Mouse (Mus musculus) myocyte (in vitro differentiated cells): ENCODE measurements around the gene Actn4. TPM values are rescaled to one million over a fixed set of nuclear protein-coding genes. Genes with fewer than 3 reads are reported as not detected.
A peak's percentile ranks its signal among the peaks of the same experiment; 100 is the strongest.
"Not testable (repeated sequence)": the region's sequence is repeated elsewhere in the genome, so short reads cannot be mapped to it uniquely, and the experiment has no call there.

ENCODE experiments used
- H3K27me3 ChIP-seq: one replicate; pipeline ENCODE4 v1.6.1; 2011; ENCODE audit not compliant: control insufficient read depth, insufficient read depth, insufficient read length
- H3K36me3 ChIP-seq: one replicate; pipeline ENCODE4 v1.6.1; 2011; ENCODE audit not compliant: control insufficient read depth, insufficient read depth
- H3K4me2 ChIP-seq: one replicate; pipeline ENCODE4 v1.6.1; 2011; ENCODE audit warnings: low read depth, control low read depth
- H3K4me3 ChIP-seq: one replicate; pipeline ENCODE4 v1.5.1; 2011; ENCODE audit warnings: mild to moderate bottlenecking, control low read depth, moderate library complexity
- H3K79me2 ChIP-seq: one replicate; pipeline ENCODE4 v1.6.1; 2011; ENCODE audit not compliant: control insufficient read depth, insufficient read depth
- H3ac ChIP-seq: one replicate; pipeline ENCODE4 v1.6.1; 2011; ENCODE audit not compliant: control insufficient read depth, insufficient read length
- CEBPB ChIP-seq: IDR thresholded peaks from 2 replicates; pipeline ENCODE4 v1.6.1; 2011; ENCODE audit warnings: mild to moderate bottlenecking, moderate library complexity; ENCODE audit not compliant: poor library complexity, insufficient read depth, severe bottlenecking
- E2F4 ChIP-seq: IDR thresholded peaks from one replicate; pipeline ENCODE4 v1.6.1; 2011; ENCODE audit warnings: mild to moderate bottlenecking, control low read depth, moderate library complexity; ENCODE audit not compliant: insufficient read depth
- MAX ChIP-seq: IDR thresholded peaks from one replicate; pipeline ENCODE4 v1.6.1; 2011; ENCODE audit warnings: low read depth, mild to moderate bottlenecking, control low read depth
- MYOD1 ChIP-seq, 3 experiments: IDR thresholded peaks; one replicate each; pipeline ENCODE4 v1.6.1; 2011; ENCODE audit warnings: control low read depth in 2 of 3, low read depth in 2 of 3, mild to moderate bottlenecking in 2 of 3, moderate library complexity in 1 of 3; ENCODE audit not compliant: insufficient read length in 2 of 3, control insufficient read depth in 1 of 3
- MYOG ChIP-seq, 3 experiments: IDR thresholded peaks; one replicate each; pipeline ENCODE4 v1.6.1; 2011; ENCODE audit warnings: control low read depth in 2 of 3, low read depth in 2 of 3, mild to moderate bottlenecking in 2 of 3; ENCODE audit not compliant: insufficient read length in 2 of 3, control insufficient read depth in 1 of 3, insufficient read depth in 1 of 3
- POLR2A ChIP-seq: IDR thresholded peaks from one replicate; pipeline ENCODE4 v1.6.1; 2011; ENCODE audit warnings: low read depth, mild to moderate bottlenecking, control low read depth, moderate library complexity; ENCODE audit not compliant: insufficient read length
- POLR2AphosphoS2 ChIP-seq: IDR thresholded peaks from one replicate; pipeline ENCODE4 v1.6.1; 2011; ENCODE audit warnings: low read depth, control low read depth; ENCODE audit not compliant: insufficient read length
- REST ChIP-seq: IDR thresholded peaks from one replicate; pipeline ENCODE4 v1.6.1; 2011; ENCODE audit warnings: mild to moderate bottlenecking, control low read depth, moderate library complexity; ENCODE audit not compliant: insufficient read depth, insufficient read length
- SRF ChIP-seq: IDR thresholded peaks from one replicate; pipeline ENCODE4 v1.6.1; 2011; ENCODE audit warnings: low read depth; ENCODE audit not compliant: control insufficient read depth, insufficient read length
- TCF12 ChIP-seq: IDR thresholded peaks from one replicate; pipeline ENCODE4 v1.6.1; 2011; ENCODE audit warnings: mild to moderate bottlenecking, control low read depth; ENCODE audit not compliant: poor library complexity, insufficient read depth, severe bottlenecking
- TCF3 ChIP-seq: IDR thresholded peaks from one replicate; pipeline ENCODE4 v1.6.1; 2011; ENCODE audit warnings: low read depth, control low read depth; ENCODE audit not compliant: insufficient read length
- USF1 ChIP-seq: IDR thresholded peaks from one replicate; pipeline ENCODE4 v1.6.1; 2011; ENCODE audit warnings: low read depth, mild to moderate bottlenecking, control low read depth, moderate library complexity
- polyA plus RNA-seq: library from polyadenylated mRNA; unstranded; fragments of >200 nt; fragmentation: generic; extraction: Trizol; gene quantifications from one replicate; pipeline ENCODE4 v1.2.1, GENCODE M21; 2012; ENCODE audit warnings: missing spikeins

The Actn4 gene
- polyA plus RNA-seq, 1 experiment: 270 TPM

DNA sequence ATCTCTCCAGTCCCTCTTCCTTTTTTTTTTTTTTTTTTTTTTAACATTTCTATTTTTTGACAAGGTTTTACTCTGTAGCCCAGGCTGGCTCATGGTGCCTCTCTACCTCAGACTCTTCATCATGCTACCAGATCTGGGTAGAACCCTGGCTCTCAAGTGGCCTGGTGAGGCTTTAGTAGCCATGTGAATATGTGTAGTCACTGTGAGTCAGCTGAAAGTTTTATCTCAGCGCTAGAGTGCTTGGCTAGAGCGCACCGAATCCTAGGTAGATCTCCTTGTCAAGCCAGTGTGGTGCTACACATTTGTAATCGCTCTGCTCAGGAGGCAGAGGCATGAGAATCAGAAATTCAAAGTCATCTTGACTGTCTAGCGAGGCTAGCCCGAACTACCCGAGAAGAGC is 85.0 kb downstream of the Actn4 start:
- H3K27me3 ChIP-seq: no peaks in the 10 kb centered on the region
- no peak overlapping the region for H3K4me3 ChIP-seq
- H3ac ChIP-seq: no peak overlapping the region
- H3K4me2 ChIP-seq: no peak overlapping the region
- no peaks in the 10 kb centered on the region for H3K36me3 ChIP-seq
- H3K79me2 ChIP-seq: no peaks in the 10 kb centered on the region
- no peak for TF ChIP-seq CEBPB
- no peak for TF ChIP-seq E2F4
- no peak for TF ChIP-seq SRF
- no peak for TF ChIP-seq USF1
- no peak for TF ChIP-seq MYOG (IDR thresholded peaks at IDR 0.05; ENCODE audit: control insufficient read depth in 1 of 3, insufficient read depth in 1 of 3, insufficient read length in 2 of 3, low read depth in 2 of 3)
- TF ChIP-seq POLR2AphosphoS2: no peak
- no peak for TF ChIP-seq TCF12
- TF ChIP-seq MYOD1 (IDR thresholded peaks at IDR 0.05; ENCODE audit: control insufficient read depth in 1 of 3, insufficient read length in 2 of 3, low read depth in 2 of 3): no peak
- TF ChIP-seq MAX: no peak
- no peak for TF ChIP-seq TCF3
- no peak for TF ChIP-seq REST
- no peak for TF ChIP-seq POLR2A

DNA sequence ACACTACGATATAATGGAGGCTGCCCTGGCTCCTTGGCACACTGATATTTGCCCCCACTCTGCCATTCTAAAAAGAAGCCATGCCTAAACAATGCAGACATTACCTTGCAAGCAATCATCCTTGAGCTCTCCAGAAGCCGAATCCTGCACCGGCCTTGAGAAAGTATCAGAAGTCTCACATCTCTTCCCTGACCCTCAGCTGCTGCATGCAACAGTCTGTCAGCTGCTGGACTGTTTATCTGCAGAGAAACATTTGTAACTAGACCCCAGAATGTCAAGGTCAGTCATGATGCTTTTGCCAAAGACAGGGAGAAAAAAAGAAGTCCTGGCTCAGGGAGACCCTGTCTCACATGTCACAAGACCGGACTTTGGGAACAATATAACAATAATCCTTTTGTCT is 86.0 kb downstream of the Actn4 start:
- TF ChIP-seq E2F4: no peak
- no peak for TF ChIP-seq TCF3
- peak in 2 of 3 experiments; percentile 10 to 45 for TF ChIP-seq MYOG (IDR thresholded peaks at IDR 0.05; ENCODE audit: control insufficient read depth in 1 of 3, insufficient read depth in 1 of 3, insufficient read length in 2 of 3, low read depth in 2 of 3)
- TF ChIP-seq MYOD1 (IDR thresholded peaks at IDR 0.05; ENCODE audit: control insufficient read depth in 1 of 3, insufficient read length in 2 of 3, low read depth in 2 of 3): peak in 2 of 3 experiments; percentile 47 to 55
- TF ChIP-seq TCF12: no peak
- Histone ChIP-seq H3K36me3 (no peaks in the 10 kb centered on the region), H3K79me2 (no peaks in the 10 kb centered on the region), H3K4me3 (no peak overlapping the region), H3K27me3 (no peaks in the 10 kb centered on the region), H3ac (no peak overlapping the region), H3K4me2 (no peak overlapping the region)

DNA sequence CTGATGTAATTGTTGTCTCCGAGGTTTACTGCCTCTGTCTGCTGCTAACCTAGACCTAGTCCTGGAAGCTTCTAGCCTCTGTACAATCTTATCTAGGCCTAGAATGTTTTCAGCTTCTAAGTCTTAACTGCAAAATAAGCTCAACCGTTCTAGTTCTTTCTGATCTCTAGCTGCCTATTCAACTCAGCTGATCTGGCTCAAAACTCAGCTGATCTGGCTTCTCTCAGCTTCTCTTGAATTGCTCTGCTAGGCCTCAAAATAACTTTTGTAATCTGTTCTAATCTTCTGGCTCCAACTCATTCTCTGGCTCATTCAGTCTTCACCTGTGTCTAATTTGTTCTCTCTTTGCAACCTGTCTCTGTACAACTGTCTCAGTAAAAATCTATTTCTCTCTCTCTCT is 87.6 kb downstream of the Actn4 start:
- Histone ChIP-seq H3ac (no peak overlapping the region), H3K79me2 (no peaks in the 10 kb centered on the region), H3K4me3 (no peak overlapping the region), H3K4me2 (no peak overlapping the region), H3K36me3 (no peaks in the 10 kb centered on the region), H3K27me3 (no peaks in the 10 kb centered on the region)
- TF ChIP-seq TCF3: no peak
- TF ChIP-seq USF1: no peak
- no peak for TF ChIP-seq REST
- no peak for TF ChIP-seq SRF
- no peak for TF ChIP-seq POLR2A
- no peak for TF ChIP-seq MYOD1 (IDR thresholded peaks at IDR 0.05; ENCODE audit: control insufficient read depth in 1 of 3, insufficient read length in 2 of 3, low read depth in 2 of 3)
- no peak for TF ChIP-seq CEBPB
- no peak for TF ChIP-seq MAX
- no peak for TF ChIP-seq TCF12
- no peak for TF ChIP-seq MYOG (IDR thresholded peaks at IDR 0.05; ENCODE audit: control insufficient read depth in 1 of 3, insufficient read depth in 1 of 3, insufficient read length in 2 of 3, low read depth in 2 of 3)
- TF ChIP-seq POLR2AphosphoS2: no peak
- TF ChIP-seq E2F4: no peak

DNA sequence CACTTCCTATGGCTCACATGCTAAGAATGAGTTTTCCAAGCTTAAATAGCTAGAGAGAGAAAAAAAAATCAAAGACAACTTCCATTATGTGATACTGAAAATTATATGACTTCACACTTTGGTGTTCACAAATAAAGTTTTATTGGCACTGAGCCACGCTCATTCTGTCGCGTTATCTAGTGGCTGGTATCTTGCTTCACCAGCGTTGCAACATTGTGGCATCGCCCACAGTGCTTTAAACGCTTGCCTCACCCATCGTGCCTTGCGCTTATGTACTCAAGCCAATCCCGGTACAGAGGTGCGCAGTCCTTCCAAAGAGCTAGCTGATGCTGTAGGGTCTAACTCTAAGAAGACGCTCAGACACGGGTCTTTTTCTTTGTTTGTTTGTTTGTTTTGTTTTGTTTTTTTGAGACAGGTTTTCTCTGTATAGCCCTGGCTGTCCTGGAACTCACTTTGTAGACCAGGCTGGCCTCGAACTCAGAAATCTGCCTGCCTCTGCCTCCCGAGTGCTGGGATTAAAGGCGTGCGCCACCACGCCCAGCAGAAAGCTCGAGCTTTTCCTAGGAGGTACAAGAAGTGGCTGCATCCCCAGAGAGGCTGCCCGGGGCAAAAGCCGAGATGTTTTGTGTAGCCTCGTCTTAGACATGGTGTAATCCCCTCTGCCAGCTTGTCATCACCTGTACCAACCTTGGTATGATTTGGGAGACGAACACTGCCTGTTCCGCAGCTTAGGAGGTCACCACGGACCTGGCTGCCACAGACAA is 91.1 kb downstream of the Actn4 start:
- Histone ChIP-seq H3K79me2 (no peaks in the 10 kb centered on the region), H3K4me2 (no peak overlapping the region), H3K4me3 (no peak overlapping the region), H3K36me3 (no peaks in the 10 kb centered on the region), H3K27me3 (no peaks in the 10 kb centered on the region), H3ac (no peak overlapping the region)
- no peak for TF ChIP-seq SRF

DNA sequence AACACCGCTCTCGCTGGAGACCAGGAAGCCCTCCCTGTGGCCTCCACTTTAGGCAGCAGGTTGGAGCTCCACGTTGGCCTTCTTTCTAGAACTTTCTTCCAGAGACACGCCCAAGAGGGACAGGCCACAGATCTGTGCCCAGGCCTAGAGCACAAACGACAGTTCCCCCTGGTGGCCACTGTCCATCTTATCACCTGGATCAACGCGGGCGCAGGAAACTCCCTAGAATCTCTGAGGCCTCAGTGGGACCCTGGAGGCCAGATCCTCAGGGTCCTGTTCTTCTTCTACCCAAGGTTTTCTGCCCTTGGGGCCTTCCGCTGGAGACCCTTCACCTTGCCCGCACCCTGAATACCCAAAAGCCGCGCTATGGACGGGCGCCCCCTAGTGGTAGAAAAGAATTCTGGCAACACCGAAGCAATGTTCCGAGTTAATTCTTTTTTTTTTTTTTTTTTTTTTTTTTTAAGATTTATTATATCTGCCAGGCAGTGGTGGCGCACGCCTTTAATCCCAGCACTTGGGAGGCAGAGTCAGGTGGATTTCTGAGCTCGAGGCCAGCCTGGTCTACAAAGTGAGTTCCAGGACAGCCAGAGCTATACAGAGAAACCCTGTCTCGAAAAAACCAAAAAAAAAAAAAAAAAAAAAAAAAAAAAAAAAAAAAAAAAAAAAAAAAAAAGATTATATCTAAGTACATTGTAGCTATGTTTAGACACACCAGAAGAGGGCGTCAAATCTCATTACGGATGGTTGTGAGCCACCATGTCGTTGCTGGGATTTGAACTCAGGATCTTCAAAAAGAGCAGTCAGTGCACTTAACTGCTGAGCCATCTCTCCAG is 94.4 kb downstream of the Actn4 start:
- H3K4me3 ChIP-seq, H3K79me2 ChIP-seq, H3ac ChIP-seq, H3K27me3 ChIP-seq, H3K36me3 ChIP-seq: not testable (repeated sequence)
- H3K4me2 ChIP-seq: peak overlapping the region; percentile 50
